Mouse (Mus musculus) lung, postnatal 36 days (tissue): ENCODE data around the gene Zfyve28.

Experiments used
- DNase-seq: peaks from one replicate; pipeline ENCODE4 v3.0.0; 2022; ENCODE audit warnings: mixed read lengths

Gene Zfyve28

GRCm38 (mm10) chr5:34288154-34288716 is at the start of gene Zfyve28, which contains the start of gene Cfap99:
Zfyve28 (minus strand) TSS chr5:34288449.
Cfap99 (plus strand) TSS chr5:34288600.
- DNase-seq: peak; percentile 60

GRCm38 (mm10) chr5:34336775-34337450 is 48.7 kb upstream of the Zfyve28 start:
- peak; percentile 69 for DNase-seq

- peak; percentile 99 for DNase-seq
Observed at GRCm38 (mm10) chr5:34336097-34336774, 48.0 kb upstream of the Zfyve28 start, which contains the start of gene Rnf4. Rnf4 (plus strand) TSS chr5:34336289.

GRCm38 (mm10) chr5:34335539-34336096 is 47.4 kb upstream of the Zfyve28 start:
- DNase-seq: peak; percentile 38

GRCm38 (mm10) chr5:34334081-34334480 is 45.8 kb upstream of the Zfyve28 start:
- DNase-seq: no peak

GRCm38 (mm10) chr5:34330136-34330535 is 41.9 kb upstream of the Zfyve28 start:
- no peak for DNase-seq

GRCm38 (mm10) chr5:34326875-34327576 is 38.8 kb upstream of the Zfyve28 start:
- DNase-seq: peak; percentile 12

- DNase-seq: peak; percentile 44
Observed at GRCm38 (mm10) chr5:34326249-34326691, 38.0 kb upstream of the Zfyve28 start.

- DNase-seq: no peak
Observed at GRCm38 (mm10) chr5:34325286-34325685, 37.0 kb upstream of the Zfyve28 start.

- DNase-seq: no peak
Observed at GRCm38 (mm10) chr5:34321236-34321635, 33.0 kb upstream of the Zfyve28 start.

- DNase-seq: no peak
Observed at GRCm38 (mm10) chr5:34319491-34320034, 31.3 kb upstream of the Zfyve28 start.

GRCm38 (mm10) chr5:34309016-34309415 is 20.8 kb upstream of the Zfyve28 start:
- DNase-seq: no peak

GRCm38 (mm10) chr5:34302377-34302776 is 14.1 kb upstream of the Zfyve28 start:
- no peak for DNase-seq

GRCm38 (mm10) chr5:34298937-34299535 is 10.8 kb upstream of the Zfyve28 start:
- DNase-seq: no peak

GRCm38 (mm10) chr5:34298061-34298460 is 9.8 kb upstream of the Zfyve28 start:
- no peak for DNase-seq

GRCm38 (mm10) chr5:34295141-34295540 is 6.9 kb upstream of the Zfyve28 start:
- DNase-seq: no peak

GRCm38 (mm10) chr5:34294696-34295095 is 6.4 kb upstream of the Zfyve28 start:
- peak; percentile 29 for DNase-seq

- DNase-seq: no peak
Observed at GRCm38 (mm10) chr5:34293363-34293762, 5.1 kb upstream of the Zfyve28 start.

- no peak for DNase-seq
Observed at GRCm38 (mm10) chr5:34289286-34289685, 1.0 kb upstream of the Zfyve28 start.

- no peak for DNase-seq
Observed at GRCm38 (mm10) chr5:34287838-34288145, 457 bp downstream of the Zfyve28 start.

- no peak for DNase-seq
Observed at GRCm38 (mm10) chr5:34287001-34287837, 1.0 kb downstream of the Zfyve28 start.
